Mouse (Mus musculus) lung, embryonic 14.5 days (tissue): ENCODE results near the gene Gm2012. TPM values are rescaled to one million over a fixed set of nuclear protein-coding genes. Genes with fewer than 3 reads are reported as not detected.
"Not testable (repeated sequence)": the region's sequence is repeated elsewhere in the genome, so short reads cannot be mapped to it uniquely, and the experiment has no call there.

Source experiments
- ATAC-seq: fragments of 200-750 bp; cut with Nextera tagmentation; 2 replicates; pipeline ENCODE4 v1.8.0; 2017; ENCODE audit warnings: mild to moderate bottlenecking, moderate TSS enrichment, moderate library complexity; ENCODE audit not compliant: insufficient read depth
- DNase-seq: peaks from one replicate; pipeline ENCODE4 v3.0.0-alpha.2; 2015
- H3K27ac ChIP-seq: fragments of 300-500 bp; sonication (generic); 2 replicates; pipeline ENCODE4 v1.5.1; 2014; ENCODE audit warnings: low read depth, mild to moderate bottlenecking, moderate library complexity
- H3K27me3 ChIP-seq: fragments of 300-500 bp; sonication (generic); 2 replicates; pipeline ENCODE4 v1.6.1; 2014; ENCODE audit warnings: low read length, control low read depth; ENCODE audit not compliant: insufficient read depth
- H3K36me3 ChIP-seq: fragments of 300-500 bp; sonication (generic); 2 replicates; pipeline ENCODE4 v1.6.1; 2014; ENCODE audit warnings: control low read depth; ENCODE audit not compliant: insufficient read depth
- H3K4me1 ChIP-seq: fragments of 300-500 bp; sonication (generic); 2 replicates; pipeline ENCODE4 v1.6.1; 2014; ENCODE audit warnings: antibody characterized with exemption, control low read depth; ENCODE audit not compliant: insufficient read depth
- H3K4me2 ChIP-seq: fragments of 300-500 bp; sonication (generic); 2 replicates; pipeline ENCODE4 v1.6.1; 2014; ENCODE audit warnings: mild to moderate bottlenecking
- H3K4me3 ChIP-seq: fragments of 300-500 bp; sonication (generic); 2 replicates; pipeline ENCODE4 v1.5.1; 2014; ENCODE audit warnings: low read depth, low read length
- H3K9ac ChIP-seq: fragments of 300-500 bp; sonication (generic); 2 replicates; pipeline ENCODE4 v1.6.1; 2014
- H3K9me3 ChIP-seq: fragments of 300-500 bp; sonication (generic); 2 replicates; pipeline ENCODE4 v1.6.1; 2016; ENCODE audit warnings: low read depth, low read length, control low read depth
- WGBS: fragments of 180-500 bp; shearing (Covaris S2); extraction: QIAGEN DNeasy Blood & Tissue Kit; methylation state at CpG from one replicate; pipeline ENCODE4 v1.1.7; 2014; 5-methylcytosine and 5-hydroxymethylcytosine counted together
- microRNA-seq: library from miRNA; unstranded; fragments of <30 nt; microRNA quantifications from one replicate; pipeline ENCODE4, GENCODE M21; 2016; ENCODE audit warnings: borderline number of aligned reads
- polyA plus RNA-seq: library from polyadenylated mRNA; unstranded; fragments of >200 nt; fragmentation: Nextera tagmentation; extraction: Ambion mirVana; gene quantifications from 2 replicates; pipeline ENCODE4 v1.2.1, GENCODE M21; 2014

The Gm2012 gene
- not detected in 2 replicates for polyA plus RNA-seq

DNA sequence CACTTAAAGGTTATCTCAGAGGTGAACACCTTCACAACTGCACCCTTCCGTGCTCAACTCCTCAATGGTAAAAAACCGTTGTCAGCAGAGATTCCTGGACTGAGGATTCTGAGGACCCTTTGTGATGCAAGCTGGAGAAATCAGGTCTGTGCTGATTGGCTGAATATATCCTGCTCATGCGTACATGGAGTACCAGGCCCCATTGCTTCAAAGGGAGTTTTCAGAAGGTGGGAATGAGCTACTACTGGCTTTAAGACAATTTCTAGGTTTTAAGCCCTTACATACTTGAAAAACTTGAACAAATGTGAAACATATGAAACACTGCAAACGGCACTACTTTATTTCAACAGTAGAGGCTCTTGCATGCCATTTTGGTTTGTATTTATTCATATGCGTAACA lies at the start of gene Gm2012:
Gm2012 (minus strand) TSS at position 101 of the 400 bp plus-strand sequence.
- not testable (repeated sequence) for H3K4me2 ChIP-seq, H3K27me3 ChIP-seq, H3K9me3 ChIP-seq, H3K36me3 ChIP-seq, H3K4me3 ChIP-seq, H3K27ac ChIP-seq, H3K4me1 ChIP-seq, H3K9ac ChIP-seq, ATAC-seq, DNase-seq
- WGBS = 80% methylated on average over 1 of the region's 5 CpGs

DNA sequence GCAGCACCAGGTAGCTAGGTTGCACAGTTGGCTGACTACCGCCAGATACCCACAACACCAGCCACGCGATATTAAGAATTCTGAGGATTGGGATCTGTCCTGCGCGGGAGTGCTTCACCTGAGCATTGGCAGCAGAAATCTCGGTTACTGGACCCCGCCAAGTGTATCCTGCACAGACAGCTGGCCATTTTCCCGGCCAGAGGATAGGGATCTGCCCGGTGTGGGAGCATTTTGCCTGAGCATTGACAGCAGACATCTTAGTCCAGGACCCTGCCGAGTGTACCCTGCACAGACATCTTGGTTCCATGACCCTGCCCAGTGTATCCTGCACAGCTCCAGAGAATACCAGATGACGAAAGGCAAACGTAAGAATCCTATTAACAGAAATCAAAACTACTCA lies 72.0 kb downstream of the Gm2012 start:
- ATAC-seq, H3K27me3 ChIP-seq, H3K9ac ChIP-seq, H3K36me3 ChIP-seq, H3K9me3 ChIP-seq, H3K4me1 ChIP-seq, H3K27ac ChIP-seq, DNase-seq, H3K4me2 ChIP-seq, H3K4me3 ChIP-seq: not testable (repeated sequence)
- WGBS = 81% methylated on average over 12 of the region's 12 CpGs

Small RNA genes lying within 50 kb of the gene (microRNA-seq; reads per million reads assigned to microRNA genes)
- not detected for gene Gm26302

Other genes with a start within 250 kb of the Gm2012 start
- gene Gm5168, start 180.3 kb downstream of the Gm2012 start, polyA plus RNA-seq = not detected in 2 replicates
- not detected in 2 replicates for gene Gm2030, start 78.7 kb upstream of the Gm2012 start, polyA plus RNA-seq